Mouse (Mus musculus): ENCODE data around the gene Faah. TPM values are rescaled to one million over a fixed set of nuclear protein-coding genes. Genes with fewer than 3 reads are reported as not detected.

Faah gene
- total and polyA plus RNA-seq, 3 experiments, result 10.8 to 22.2 TPM; not detected in 1

GRCm38 (mm10) chr4:115987858-115988530 lies 29.7 kb downstream of the Faah start:
- Histone ChIP-seq H3K9ac (ENCODE audit: control insufficient read depth, low read depth, low read length, poor library complexity, severe bottlenecking) (no peak overlapping the region), H3K4me1 (ENCODE audit: control insufficient read depth in 1 of 2, insufficient read depth in 2 of 2, low read length in 2 of 2) (peaks cover 0 to 5% of the 10 kb centered on the region in 2 experiments; a peak in 1 of 4 replicates), H3K27me3 (ENCODE audit: control insufficient read depth in 1 of 2, insufficient read depth in 2 of 2, low read length in 2 of 2) (no peaks in the 10 kb centered on the region), H3K9me3 (replicated peaks; ENCODE audit: insufficient read depth, low read length) (no peaks in the 10 kb centered on the region), H3K27ac (ENCODE audit: control insufficient read depth, low read depth, low read length) (no peak overlapping the region), H3K4me3 (ENCODE audit: control insufficient read depth in 1 of 2, insufficient read depth in 1 of 2, low read depth in 2 of 2, low read length in 2 of 2) (no peak overlapping the region), H3K79me2 (ENCODE audit: control insufficient read depth, insufficient read depth, low read length, poor library complexity) (no peaks in the 10 kb centered on the region), H3K36me3 (ENCODE audit: control insufficient read depth in 1 of 2, insufficient read depth in 2 of 2, low read length in 2 of 2) (peaks cover 0 to 3% of the 10 kb centered on the region in 2 experiments; a peak in 1 of 4 replicates)
- TF ChIP-seq USF2 (IDR thresholded peaks at IDR 0.05; ENCODE audit: borderline replicate concordance in 1 of 2, insufficient read depth in 1 of 2, low read depth in 1 of 2, low read length in 2 of 2) (no peak), NRF1 (IDR thresholded peaks at IDR 0.05; ENCODE audit: insufficient read depth, low read depth, low read length, poor library complexity, severe bottlenecking) (no peak), E2F4 (IDR thresholded peaks at IDR 0.05; ENCODE audit: borderline replicate concordance, low read depth, low read length) (no peak), UBTF (IDR thresholded peaks at IDR 0.05; ENCODE audit: borderline replicate concordance, insufficient read depth, low read depth, low read length) (no peak), GATA1 (IDR thresholded peaks at IDR 0.05; ENCODE audit: low read depth, low read length) (no peak), USF1 (IDR thresholded peaks at IDR 0.05; ENCODE audit: low read depth, low read length) (no peak), NELFE (IDR thresholded peaks at IDR 0.05; ENCODE audit: low read depth, low read length) (no peak), POLR2AphosphoS2 (IDR thresholded peaks at IDR 0.05; ENCODE audit: low read length) (no peak), POLR2AphosphoS5 (IDR thresholded peaks at IDR 0.05; ENCODE audit: borderline replicate concordance, low read depth, low read length) (no peak), ELF1 (IDR thresholded peaks at IDR 0.05; ENCODE audit: low read depth, low read length) (no peak), TCF12 (IDR thresholded peaks at IDR 0.05; ENCODE audit: low read depth, low read length) (no peak), ZMIZ1 (IDR thresholded peaks at IDR 0.05; ENCODE audit: low read depth, low read length) (no peak), SMC3 (IDR thresholded peaks at IDR 0.05; ENCODE audit: low read depth, low read length) (no peak), CTCF (IDR thresholded peaks at IDR 0.05 in 2 of 3, conservative IDR thresholded peaks at IDR 0.05 in 1 of 3; ENCODE audit: control insufficient read depth in 1 of 3, insufficient read depth in 1 of 3, low read depth in 2 of 3, low read length in 3 of 3, poor library complexity in 1 of 3, severe bottlenecking in 1 of 3) (no peak), SIN3A (IDR thresholded peaks at IDR 0.05; ENCODE audit: low read length) (no peak), MEF2A (IDR thresholded peaks at IDR 0.05; ENCODE audit: extremely low read depth, insufficient replicate concordance, low read depth, low read length, poor library complexity, severe bottlenecking) (no peak), ZNF384 (IDR thresholded peaks at IDR 0.05; ENCODE audit: low read depth, low read length) (no peak), BHLHE40 (IDR thresholded peaks at IDR 0.05; ENCODE audit: borderline replicate concordance, low read depth, low read length) (no peak), ZKSCAN1 (IDR thresholded peaks at IDR 0.05; ENCODE audit: low read depth, low read length) (no peak)
- DNase-seq (ENCODE audit: low read depth, low spot score), result no peak
